Mouse (Mus musculus) lung, embryonic 16.5 days (tissue): ENCODE measurements at regions not wholly inside any gene's neighbourhood (a gene's known extent, or its start where the extent isn't known, plus 50 kb on each side); places are given as distances from the start of the nearest gene placed in this dataset.
"Not testable (repeated sequence)": the region's sequence is repeated elsewhere in the genome, so short reads cannot be mapped to it uniquely, and the experiment has no call there.

Experiments
- ATAC-seq: fragments of 200-750 bp; cut with Nextera tagmentation; 2 replicates; pipeline ENCODE4 v1.8.0; 2017; ENCODE audit warnings: low read depth, mild to moderate bottlenecking, moderate library complexity
- H3K27ac ChIP-seq: fragments of 300-500 bp; sonication (generic); 2 replicates; pipeline ENCODE4 v1.5.1; 2014; ENCODE audit warnings: mild to moderate bottlenecking, control low read depth, low read length
- H3K27me3 ChIP-seq: fragments of 300-500 bp; sonication (generic); 2 replicates; pipeline ENCODE4 v1.6.1; 2014; ENCODE audit warnings: low read depth, low read length, mixed read lengths; ENCODE audit not compliant: control insufficient read depth, insufficient read depth
- H3K36me3 ChIP-seq: fragments of 300-500 bp; sonication (generic); 2 replicates; pipeline ENCODE4 v1.6.1; 2014; ENCODE audit warnings: low read length; ENCODE audit not compliant: control insufficient read depth, insufficient read depth
- H3K4me1 ChIP-seq: fragments of 300-500 bp; sonication (generic); replicated peaks from 2 replicates; pipeline ENCODE4 v1.6.1; 2014; ENCODE audit warnings: low read length, mixed read lengths; ENCODE audit not compliant: control insufficient read depth, insufficient read depth
- H3K4me2 ChIP-seq: fragments of 300-500 bp; sonication (generic); 2 replicates; pipeline ENCODE4 v1.6.1; 2014; ENCODE audit warnings: low read depth, low read length, control low read depth
- H3K4me3 ChIP-seq: fragments of 300-500 bp; sonication (generic); 2 replicates; pipeline ENCODE4 v1.5.1; 2014; ENCODE audit warnings: mild to moderate bottlenecking, low read length, control low read depth
- H3K9ac ChIP-seq: fragments of 300-500 bp; sonication (generic); 2 replicates; pipeline ENCODE4 v1.6.1; 2014; ENCODE audit warnings: low read length, control low read depth
- H3K9me3 ChIP-seq: fragments of 300-500 bp; sonication (generic); 2 replicates; pipeline ENCODE4 v1.6.1; 2016; ENCODE audit warnings: low read length; ENCODE audit not compliant: control insufficient read depth
- WGBS: fragments of 180-500 bp; shearing (Covaris S2); extraction: QIAGEN DNeasy Blood & Tissue Kit; methylation state at CpG from one replicate; pipeline ENCODE4 v1.1.7; 2014; 5-methylcytosine and 5-hydroxymethylcytosine counted together

- H3K36me3 ChIP-seq = no peaks in the 10 kb centered on the region
Observed at GRCm38 (mm10) chr5:134848981-134849380, 57.6 kb downstream of the Tmem270 start.

GRCm38 (mm10) chr5:134848571-134848970, 58.0 kb downstream of the Tmem270 start:
- Histone ChIP-seq H3K27ac (no peak overlapping the region), H3K4me2 (no peak overlapping the region), H3K4me1 (no peaks in the 10 kb centered on the region), H3K9ac (no peak overlapping the region), H3K9me3 (0 out of 2 replicates have a peak, but pooled peaks cover 2% of the 10 kb centered on the region), H3K27me3 (no peaks in the 10 kb centered on the region), H3K4me3 (no peak overlapping the region), H3K36me3 (no peaks in the 10 kb centered on the region)
- no peak for ATAC-seq
- 90% methylated on average over 13 of the region's 13 CpGs for WGBS

More at GRCm38 (mm10) chr5:134848981-134849380, 57.6 kb downstream of the Tmem270 start:
- no peak overlapping the region for H3K4me3 ChIP-seq
- H3K9ac ChIP-seq = no peak overlapping the region
- H3K9me3 ChIP-seq = 0 out of 2 replicates have a peak, but pooled peaks cover 2% of the 10 kb centered on the region
- no peak overlapping the region for H3K27ac ChIP-seq
- H3K4me2 ChIP-seq = no peak overlapping the region
- H3K27me3 ChIP-seq = no peaks in the 10 kb centered on the region
- WGBS = 92% methylated on average over 9 of the region's 9 CpGs
- no peak for ATAC-seq
- H3K4me1 ChIP-seq = no peaks in the 10 kb centered on the region

GRCm38 (mm10) chr5:134845416-134845815, 61.1 kb downstream of the Tmem270 start:
- Histone ChIP-seq H3K27me3 (no peaks in the 10 kb centered on the region), H3K4me1 (no peaks in the 10 kb centered on the region), H3K9ac (no peak overlapping the region), H3K27ac (no peak overlapping the region), H3K4me2 (no peak overlapping the region), H3K9me3 (no peaks in the 10 kb centered on the region), H3K36me3 (no peaks in the 10 kb centered on the region), H3K4me3 (no peak overlapping the region)
- WGBS = 79% methylated on average over 4 of the region's 4 CpGs
- ATAC-seq = no peak

- ATAC-seq, H3K9me3 ChIP-seq, H3K4me3 ChIP-seq, H3K27ac ChIP-seq, H3K9ac ChIP-seq, H3K4me1 ChIP-seq, H3K36me3 ChIP-seq, H3K4me2 ChIP-seq, H3K27me3 ChIP-seq: not testable (repeated sequence)
- 61% methylated on average over 3 of the region's 3 CpGs for WGBS
Observed at GRCm38 (mm10) chr5:134844216-134844615, 62.3 kb downstream of the Tmem270 start.

- Histone ChIP-seq H3K4me2 (no peak overlapping the region), H3K9me3 (no peaks in the 10 kb centered on the region), H3K27ac (no peak overlapping the region), H3K4me1 (no peaks in the 10 kb centered on the region), H3K27me3 (no peaks in the 10 kb centered on the region), H3K9ac (no peak overlapping the region), H3K36me3 (no peaks in the 10 kb centered on the region), H3K4me3 (no peak overlapping the region)
- no peak for ATAC-seq
- 87% methylated on average over 7 of the region's 7 CpGs for WGBS
Observed at GRCm38 (mm10) chr5:134841205-134841980, 65.1 kb downstream of the Tmem270 start.

GRCm38 (mm10) chr5:134836489-134836888, 70.0 kb downstream of the Tmem270 start:
- Histone ChIP-seq H3K27ac (no peak overlapping the region), H3K27me3 (no peaks in the 10 kb centered on the region), H3K4me3 (no peak overlapping the region), H3K36me3 (no peaks in the 10 kb centered on the region), H3K9ac (no peak overlapping the region), H3K4me2 (no peak overlapping the region), H3K9me3 (no peaks in the 10 kb centered on the region), H3K4me1 (no peaks in the 10 kb centered on the region)
- ATAC-seq = no peak

- Histone ChIP-seq H3K36me3 (no peaks in the 10 kb centered on the region), H3K4me3 (no peak overlapping the region), H3K4me1 (no peaks in the 10 kb centered on the region), H3K9me3 (no peaks in the 10 kb centered on the region), H3K27ac (no peak overlapping the region), H3K4me2 (no peak overlapping the region), H3K27me3 (no peaks in the 10 kb centered on the region), H3K9ac (no peak overlapping the region)
- no peak for ATAC-seq
- 72% methylated on average over 8 of the region's 8 CpGs for WGBS
Observed at GRCm38 (mm10) chr5:134832896-134833295, 73.6 kb downstream of the Tmem270 start.

- no peak overlapping the region for H3K9ac ChIP-seq
- H3K4me3 ChIP-seq = no peak overlapping the region
- H3K27ac ChIP-seq = no peak overlapping the region
- H3K4me1 ChIP-seq = no peaks in the 10 kb centered on the region
- no peak for ATAC-seq
- WGBS = 82% methylated on average over 4 of the region's 4 CpGs
- H3K9me3 ChIP-seq = peaks cover 3% of the 10 kb centered on the region; the same call in 1 of the 2 replicates
- H3K36me3 ChIP-seq = no peaks in the 10 kb centered on the region
- no peak overlapping the region for H3K4me2 ChIP-seq
- no peaks in the 10 kb centered on the region for H3K27me3 ChIP-seq
Observed at GRCm38 (mm10) chr5:134817671-134818070, 70.5 kb upstream of the Eln start.

GRCm38 (mm10) chr5:134809121-134809520, 62.0 kb upstream of the Eln start:
- Histone ChIP-seq H3K9me3 (peaks cover 7% of the 10 kb centered on the region), H3K9ac (no peak overlapping the region), H3K27me3 (no peaks in the 10 kb centered on the region), H3K36me3 (no peaks in the 10 kb centered on the region), H3K4me1 (no peaks in the 10 kb centered on the region), H3K4me2 (no peak overlapping the region), H3K27ac (no peak overlapping the region), H3K4me3 (no peak overlapping the region)
- ATAC-seq = no peak
- 71% methylated on average over 9 of the region's 9 CpGs for WGBS
